Mouse (Mus musculus): ENCODE results near the gene Thnsl2. TPM values are rescaled to one million over a fixed set of nuclear protein-coding genes. Genes with fewer than 3 reads are reported as not detected.

The Thnsl2 gene
- total and polyA plus RNA-seq, 3 experiments: 14.9 to 22.1 (median 18.5) TPM

Other genes with a start within 250 kb of the Thnsl2 start
- gene Tex37, start 225.5 kb downstream of the Thnsl2 start, total RNA-seq (2021): not detected
- gene Tex37, start 225.5 kb downstream of the Thnsl2 start, polyA plus RNA-seq (2012; rRNA removed): not detected in 2 replicates
- not detected for gene Foxi3, start 187.9 kb downstream of the Thnsl2 start, total RNA-seq (2021)
- not detected in 2 replicates for gene Foxi3, start 187.9 kb downstream of the Thnsl2 start, polyA plus RNA-seq (2012; rRNA removed)
- 10 to 100 TPM in 1 of 2 experiments, not detected in 1; 15.4 TPM for gene Fabp1, start 55.4 kb upstream of the Thnsl2 start, total RNA-seq (2021)
- gene Fabp1, start 55.4 kb upstream of the Thnsl2 start, polyA plus RNA-seq (2012; rRNA removed): not detected in 2 replicates
- 10 to 100 TPM; 75.5 to 82.3 TPM for gene Krcc1, start 127.2 kb upstream of the Thnsl2 start, total RNA-seq (2021)
- 3.1 and 3.2 TPM in 2 replicates for gene Krcc1, start 127.2 kb upstream of the Thnsl2 start, polyA plus RNA-seq (2012; rRNA removed)
- under 1 TPM in 1 of 2 experiments, not detected in 1; 0.41 TPM for gene Smyd1, start 177.8 kb upstream of the Thnsl2 start, total RNA-seq (2021)
- gene Smyd1, start 177.8 kb upstream of the Thnsl2 start, polyA plus RNA-seq (2012; rRNA removed): 0.09 TPM in 2 replicates
- under 1 TPM in 1 of 2 experiments, not detected in 1; 0.24 TPM for gene Cd8b1, start 178.3 kb upstream of the Thnsl2 start, total RNA-seq (2021)
- gene Cd8b1, start 178.3 kb upstream of the Thnsl2 start, polyA plus RNA-seq (2012; rRNA removed): 0.11 and 0.12 TPM in 2 replicates
- gene Cd8a, start 229.0 kb upstream of the Thnsl2 start, total RNA-seq (2021): under 1 TPM; 0.09 to 0.38 TPM
- gene Cd8a, start 229.0 kb upstream of the Thnsl2 start, polyA plus RNA-seq (2012; rRNA removed): 0.17 TPM in 1 of 2 replicates, not detected in the other

All from adrenal gland, adult 2 months (tissue).